Mouse (Mus musculus) lung, postnatal 25 days (tissue): ENCODE data around the gene Ppip5k1.
"Not testable (repeated sequence)": the region's sequence is repeated elsewhere in the genome, so short reads cannot be mapped to it uniquely, and the experiment has no call there.

Experiments
- DNase-seq: peaks from one replicate; pipeline ENCODE4 v3.0.0; 2022; ENCODE audit warnings: low spot score

Ppip5k1 gene

DNA sequence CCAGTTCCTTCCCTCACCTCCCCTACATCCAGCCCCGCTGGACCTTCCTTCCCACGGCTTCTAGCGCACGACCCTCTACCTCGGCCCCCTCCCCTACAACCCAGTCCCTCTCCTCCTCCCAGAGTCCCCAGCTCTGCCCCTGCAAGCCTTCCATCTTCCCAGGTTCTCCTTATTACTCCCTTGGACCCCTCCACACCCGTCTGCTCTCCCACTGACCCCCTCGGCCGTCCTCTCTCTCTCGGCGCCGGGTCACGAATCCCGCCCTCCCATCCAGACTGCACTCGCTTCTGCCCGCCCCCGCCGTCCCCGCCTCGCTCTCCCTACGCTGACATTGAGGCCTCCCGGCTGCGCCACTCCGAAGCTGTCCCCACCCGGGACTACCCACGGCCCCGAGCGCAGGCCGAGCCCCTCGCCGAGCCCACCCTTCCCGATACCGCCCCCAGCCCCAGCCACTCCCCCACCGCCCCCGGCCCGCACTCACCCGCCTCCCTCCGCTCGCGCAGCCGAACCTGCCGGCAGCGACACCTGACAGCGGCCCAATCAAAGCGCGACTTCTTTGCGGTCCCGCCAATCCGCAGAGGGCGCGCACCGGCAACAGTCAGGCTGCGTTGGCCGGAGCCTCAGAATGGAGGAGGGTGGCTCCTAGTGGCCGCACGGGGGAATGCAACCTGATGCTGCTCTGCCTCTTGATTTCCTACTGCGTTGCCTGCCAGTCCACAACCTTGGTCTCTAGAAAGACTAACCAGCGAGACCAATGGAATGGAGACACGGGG lies at the start of gene Ppip5k1:
Ppip5k1 (minus strand) TSS at position 577 of the 773 bp plus-strand sequence.
- DNase-seq, result peak; percentile 97

DNA sequence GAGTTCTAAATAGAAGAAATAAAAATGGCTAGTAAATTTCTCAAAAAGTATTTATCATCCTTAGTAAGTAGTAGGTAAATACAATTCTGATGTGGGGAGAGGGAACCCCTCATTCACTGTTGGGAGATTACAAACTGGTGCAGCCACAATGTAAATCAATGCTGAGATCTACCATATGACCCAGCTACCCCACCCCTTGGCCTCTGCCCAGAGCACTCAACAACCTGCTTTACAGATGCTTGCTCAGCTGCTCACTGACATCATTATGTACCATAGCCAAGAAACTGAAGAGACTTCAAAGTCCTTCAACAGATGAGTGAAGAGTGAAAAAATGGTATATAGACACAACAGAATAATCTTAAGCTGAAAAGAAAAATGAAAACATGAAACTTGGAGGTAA lies 48.1 kb upstream of the Ppip5k1 start:
- DNase-seq, result no peak

DNA sequence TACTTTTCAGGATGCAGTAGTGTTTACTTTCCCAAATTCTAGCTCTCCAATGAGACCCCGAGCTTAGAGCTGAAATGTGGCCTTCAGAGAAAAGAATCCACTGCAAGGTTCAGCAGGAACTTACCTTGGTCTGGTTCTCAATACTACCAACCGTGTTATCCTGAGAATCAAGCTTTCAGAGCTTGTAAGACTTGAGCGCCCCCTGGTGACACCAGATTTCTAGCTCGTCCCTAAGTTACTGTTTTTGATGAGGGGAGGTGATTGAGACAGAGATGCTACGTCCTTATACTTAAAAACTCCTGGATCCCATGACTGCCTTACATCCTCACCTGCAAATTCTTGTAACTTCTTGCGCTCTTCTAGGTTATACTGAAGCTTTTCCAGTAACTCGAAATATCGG lies 41.4 kb upstream of the Ppip5k1 start:
- peak; percentile 63 for DNase-seq

DNA sequence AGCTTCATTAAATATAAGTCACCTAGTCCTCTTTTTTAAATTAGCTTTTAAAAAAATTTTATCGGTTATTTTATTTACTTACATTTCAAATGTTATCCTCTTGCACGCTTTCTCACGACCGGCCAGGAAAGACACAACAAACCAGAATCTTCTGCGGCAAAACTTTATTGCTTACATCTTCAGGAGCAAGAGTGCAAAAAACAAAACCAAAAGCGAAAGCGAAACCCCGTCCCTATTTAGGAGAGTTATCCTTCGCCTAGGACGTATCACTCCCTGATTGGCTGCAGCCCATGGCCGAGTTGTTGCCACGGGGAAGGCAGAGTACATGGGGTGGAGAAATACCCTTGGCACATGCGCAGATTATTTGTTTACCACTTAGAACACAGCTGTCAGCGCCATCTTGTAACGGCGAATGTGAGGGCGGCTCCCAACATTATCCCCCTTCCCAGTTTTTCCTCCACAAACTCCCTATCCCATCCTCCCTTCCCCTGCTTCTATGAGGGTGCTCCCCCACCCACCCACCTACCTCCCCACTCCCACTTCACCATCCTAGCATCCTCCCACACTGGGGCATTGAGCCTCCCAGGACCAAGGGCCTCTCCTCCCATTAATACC lies 31.9 kb upstream of the Ppip5k1 start, which contains the start of gene Strc:
Strc (minus strand) TSS at position 208 of the 615 bp plus-strand sequence.
- not testable (repeated sequence) for DNase-seq

GRCm38 (mm10) chr2:121374766-121375165 lies 19.6 kb upstream of the Ppip5k1 start:
- no peak for DNase-seq

DNA sequence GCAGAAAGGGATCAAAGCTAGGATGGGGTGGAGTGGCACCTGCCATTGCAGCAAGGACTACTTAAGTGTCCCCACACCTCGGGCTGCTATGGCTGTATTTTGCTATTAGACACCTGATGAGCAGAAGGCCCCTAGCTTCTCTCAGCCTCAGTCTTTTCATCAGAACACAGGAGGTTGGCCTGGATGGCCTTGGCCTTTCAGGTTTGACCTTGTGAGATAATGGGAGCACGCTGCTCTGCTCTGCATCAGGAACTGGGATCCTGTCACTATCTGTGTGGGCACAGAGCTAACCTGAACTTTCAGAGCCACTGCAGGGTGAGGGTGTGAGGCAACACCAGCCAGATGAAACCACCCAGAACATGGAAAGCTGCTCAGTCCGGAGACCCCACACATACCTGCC lies 17.1 kb upstream of the Ppip5k1 start:
- no peak for DNase-seq

- no peak for DNase-seq
Measured at GRCm38 (mm10) chr2:121370921-121371320, 15.7 kb upstream of the Ppip5k1 start.

DNA sequence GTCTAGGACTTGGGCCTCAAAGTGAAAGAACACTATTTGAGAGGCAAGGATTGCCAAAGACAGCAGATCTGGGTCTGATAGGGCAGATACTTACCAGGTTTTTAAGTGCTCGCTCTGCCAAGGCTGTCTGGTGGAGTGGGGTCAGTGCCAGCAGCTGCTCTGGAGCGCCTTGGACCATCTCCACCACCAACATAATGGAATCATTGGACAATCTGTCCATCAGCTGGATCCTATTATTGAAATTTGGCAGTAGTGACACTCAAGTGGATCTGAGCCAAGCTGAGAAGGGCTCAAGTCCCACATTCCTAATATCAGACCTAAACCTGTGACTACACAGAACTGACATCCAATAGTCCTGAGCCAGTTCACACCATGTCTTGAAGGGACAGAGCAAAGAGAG lies 13.6 kb upstream of the Ppip5k1 start:
- DNase-seq, result no peak

DNA sequence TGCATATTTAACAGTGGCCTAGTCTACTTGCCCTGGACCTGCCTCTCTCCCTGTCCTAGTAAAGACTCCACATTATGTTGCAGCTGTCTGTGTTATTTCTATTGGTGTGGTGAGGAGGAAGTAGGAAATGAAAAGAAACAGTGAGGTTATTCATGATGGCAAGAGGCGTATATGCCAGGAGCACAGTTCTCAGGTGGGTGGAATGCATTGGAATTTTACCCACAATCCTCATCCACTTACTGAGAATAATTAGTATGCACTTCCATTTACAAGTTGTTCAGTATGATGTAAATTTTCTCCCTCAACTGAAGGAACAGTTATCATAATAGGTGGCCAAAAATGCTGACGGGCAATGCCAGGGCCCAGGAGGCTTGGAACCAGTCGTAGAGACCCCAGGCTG lies 8.5 kb upstream of the Ppip5k1 start:
- no peak for DNase-seq

- no peak for DNase-seq
Measured at GRCm38 (mm10) chr2:121359461-121359860, 4.3 kb upstream of the Ppip5k1 start.

- peak; percentile 71 for DNase-seq
Measured at GRCm38 (mm10) chr2:121358381-121358780, 3.2 kb upstream of the Ppip5k1 start.

DNA sequence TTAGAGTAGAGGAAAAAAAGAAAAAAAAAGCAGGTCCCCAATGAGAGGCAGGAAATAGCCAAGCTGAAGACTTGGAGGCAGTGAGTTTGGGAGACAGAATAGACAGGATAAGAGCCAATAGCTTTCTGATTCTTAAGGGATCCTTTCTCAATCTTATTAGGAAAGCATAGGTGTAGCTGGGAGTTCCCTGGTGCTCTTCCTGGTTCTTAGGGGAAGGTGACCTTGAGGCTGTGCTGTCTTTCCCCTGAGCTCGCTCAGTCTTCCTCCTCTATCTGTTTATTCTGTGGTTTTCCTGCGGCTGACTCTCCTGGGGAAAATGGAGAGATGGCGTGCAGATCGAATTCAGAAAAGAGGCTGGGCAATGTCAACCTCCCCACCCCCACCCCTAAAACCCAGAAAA lies 2.8 kb upstream of the Ppip5k1 start:
- DNase-seq, result no peak

DNA sequence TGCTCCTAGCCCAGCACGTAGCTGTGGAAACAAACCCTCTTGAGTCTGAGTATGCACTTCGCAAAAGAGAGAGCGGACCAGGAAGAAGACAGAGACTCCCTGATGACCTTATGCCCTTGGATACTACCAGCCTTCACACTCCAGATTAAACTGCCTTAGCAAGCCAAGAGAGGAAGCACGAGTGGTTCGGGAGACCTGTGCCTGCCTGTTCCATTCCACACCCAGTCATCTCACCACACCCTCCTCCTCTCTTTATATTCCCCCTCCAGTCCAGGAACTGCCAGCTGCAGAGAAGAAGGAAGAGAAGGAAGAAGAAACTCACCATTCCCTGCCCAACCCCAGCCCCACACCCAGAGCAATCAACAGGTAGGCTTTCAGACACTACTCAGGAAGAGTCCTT lies 2.3 kb upstream of the Ppip5k1 start, which contains the start of gene Ckmt1:
Ckmt1 (plus strand) TSS at position 221 of the 400 bp plus-strand sequence.
- peak; percentile 14 for DNase-seq

- DNase-seq, result no peak
Measured at GRCm38 (mm10) chr2:121354378-121354777, 818 bp downstream of the Ppip5k1 start.

DNA sequence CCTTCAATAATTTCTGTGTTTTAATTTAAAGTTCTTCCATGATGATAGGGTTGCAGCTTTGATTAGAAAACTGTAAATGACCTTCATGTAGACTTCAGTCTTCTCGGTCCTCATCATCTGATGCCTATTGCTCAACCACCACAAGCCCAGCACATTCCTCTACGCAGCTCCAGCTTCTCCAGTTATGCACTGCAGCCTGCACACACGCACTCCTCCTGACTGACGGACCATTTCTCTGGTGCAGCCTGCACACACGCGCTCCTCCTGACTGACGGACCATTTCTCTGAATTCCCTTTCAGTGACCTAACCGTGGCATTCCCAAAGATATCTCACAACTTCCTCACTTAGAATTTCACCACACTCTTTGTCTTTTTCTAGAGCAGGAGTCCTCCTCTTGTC lies 2.0 kb downstream of the Ppip5k1 start:
- no peak for DNase-seq

GRCm38 (mm10) chr2:121339057-121339456 lies 16.1 kb downstream of the Ppip5k1 start:
- no peak for DNase-seq

GRCm38 (mm10) chr2:121329492-121329891 lies 25.7 kb downstream of the Ppip5k1 start:
- DNase-seq, result no peak

- DNase-seq, result no peak
Measured at GRCm38 (mm10) chr2:121323693-121324470, 31.3 kb downstream of the Ppip5k1 start.

- no peak for DNase-seq
Measured at GRCm38 (mm10) chr2:121323041-121323440, 32.2 kb downstream of the Ppip5k1 start.

- no peak for DNase-seq
Measured at GRCm38 (mm10) chr2:121316278-121316677, 38.9 kb downstream of the Ppip5k1 start.

GRCm38 (mm10) chr2:121308997-121309416 lies 46.2 kb downstream of the Ppip5k1 start:
- DNase-seq, result peak; percentile 34

DNA sequence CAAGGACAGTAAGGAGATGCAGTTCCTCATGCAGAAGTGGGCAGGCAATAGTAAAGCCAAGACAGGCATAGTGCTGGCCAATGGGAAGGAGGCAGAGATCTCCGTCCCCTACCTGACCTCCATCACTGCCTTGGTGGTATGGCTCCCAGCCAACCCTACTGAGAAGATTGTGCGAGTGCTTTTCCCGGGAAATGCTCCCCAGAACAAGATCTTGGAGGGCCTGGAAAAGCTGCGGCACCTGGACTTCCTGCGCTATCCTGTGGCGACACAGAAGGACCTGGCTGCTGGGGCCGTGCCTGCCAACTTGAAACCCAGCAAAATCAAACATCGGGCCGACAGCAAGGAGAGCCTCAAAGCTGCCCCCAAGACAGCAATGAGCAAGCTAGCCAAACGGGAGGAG lies 55.2 kb downstream of the Ppip5k1 start:
- DNase-seq, result no peak

DNA sequence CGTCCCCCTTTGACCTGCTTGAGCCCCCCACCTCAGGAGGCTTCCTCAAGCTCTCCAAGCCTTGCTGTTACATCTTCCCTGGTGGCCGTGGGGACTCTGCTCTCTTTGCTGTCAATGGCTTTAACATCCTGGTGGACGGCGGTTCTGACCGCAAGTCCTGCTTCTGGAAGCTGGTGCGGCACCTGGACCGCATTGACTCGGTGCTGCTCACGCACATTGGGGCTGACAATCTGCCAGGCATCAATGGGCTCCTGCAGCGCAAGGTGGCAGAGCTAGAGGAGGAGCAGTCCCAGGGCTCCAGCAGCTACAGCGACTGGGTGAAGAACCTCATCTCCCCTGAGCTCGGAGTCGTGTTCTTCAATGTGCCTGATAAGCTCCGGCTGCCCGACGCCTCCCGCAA lies 55.7 kb downstream of the Ppip5k1 start:
- no peak for DNase-seq
